Mouse (Mus musculus): ENCODE measurements around the gene Asic2. TPM values are rescaled to one million over a fixed set of nuclear protein-coding genes. Genes with fewer than 3 reads are reported as not detected.

The Asic2 gene
- polyA plus RNA-seq, 1 experiment from 2014 or later = 0.47 TPM

- Histone ChIP-seq H3K4me1 (replicated peaks; ENCODE audit: control insufficient read depth, insufficient read depth) (no peaks in the 10 kb centered on the region), H3K27me3 (ENCODE audit: control insufficient read depth, insufficient read depth, low read length) (no peaks in the 10 kb centered on the region), H3K4me3 (ENCODE audit: low read depth, low read length) (no peak overlapping the region), H3K27ac (replicated peaks) (no peak overlapping the region), H3K4me2 (replicated peaks; ENCODE audit: low read depth) (no peak overlapping the region), H3K9ac (ENCODE audit: low read length) (no peak overlapping the region), H3K9me3 (ENCODE audit: control insufficient read depth, low read length) (no peaks in the 10 kb centered on the region), H3K36me3 (ENCODE audit: control insufficient read depth, insufficient read depth, low read length) (no peaks in the 10 kb centered on the region)
- ATAC-seq (ENCODE audit: low FRiP score, low TSS enrichment) (no peak), DNase-seq (ENCODE audit: low spot score) (no peak)
- WGBS = 0% methylated on average over 1 of the region's 1 CpGs
- TF ChIP-seq CTCF (IDR thresholded peaks at IDR 0.05; ENCODE audit: low read depth) = peak; percentile 65
- no peak for TF ChIP-seq EP300 (optimal IDR thresholded peaks at IDR 0.05)
Measured at GRCm38 (mm10) chr11:81940988-81941387, 27.3 kb downstream of the Asic2 start.

DNA sequence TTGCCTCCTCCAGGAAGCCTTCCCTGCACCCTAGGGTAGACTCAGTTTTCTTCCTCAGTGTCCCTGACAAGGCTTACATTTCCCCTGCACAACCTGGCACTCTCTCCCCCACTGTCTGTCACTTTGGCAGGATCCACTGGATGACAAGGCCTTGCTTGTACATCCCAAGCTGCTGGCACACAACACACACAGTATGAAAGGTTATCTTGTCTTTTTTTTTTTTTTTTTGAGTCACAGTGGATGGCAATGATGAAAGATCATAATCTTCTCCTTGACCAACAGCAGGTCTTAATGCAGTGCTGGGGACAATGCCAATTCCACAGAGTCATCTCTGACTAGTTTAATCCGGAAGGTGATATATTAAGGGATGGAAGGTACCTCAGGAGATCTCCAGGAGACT is 30.7 kb downstream of the Asic2 start:
- no peaks in the 10 kb centered on the region for H3K9me3 ChIP-seq (ENCODE audit: control insufficient read depth, low read length)
- WGBS = 80% methylated on average over 1 of the region's 1 CpGs
- no peaks in the 10 kb centered on the region for H3K36me3 ChIP-seq (ENCODE audit: control insufficient read depth, insufficient read depth, low read length)

GRCm38 (mm10) chr11:81926393-81926792 is 41.9 kb downstream of the Asic2 start:
- ATAC-seq (ENCODE audit: low FRiP score, low TSS enrichment) (no peak), DNase-seq (ENCODE audit: low spot score) (no peak)
- Histone ChIP-seq H3K9me3 (ENCODE audit: control insufficient read depth, low read length) (no peaks in the 10 kb centered on the region), H3K4me2 (replicated peaks; ENCODE audit: low read depth) (no peak overlapping the region), H3K36me3 (ENCODE audit: control insufficient read depth, insufficient read depth, low read length) (no peaks in the 10 kb centered on the region), H3K27ac (replicated peaks) (no peak overlapping the region), H3K27me3 (ENCODE audit: control insufficient read depth, insufficient read depth, low read length) (no peaks in the 10 kb centered on the region), H3K9ac (ENCODE audit: low read length) (no peak overlapping the region), H3K4me3 (ENCODE audit: low read depth, low read length) (no peak overlapping the region), H3K4me1 (replicated peaks; ENCODE audit: control insufficient read depth, insufficient read depth) (no peaks in the 10 kb centered on the region)
- TF ChIP-seq EP300 (optimal IDR thresholded peaks at IDR 0.05) (no peak), CTCF (IDR thresholded peaks at IDR 0.05; ENCODE audit: low read depth) (no peak)

More for the DNA sequence above, 30.7 kb downstream of the Asic2 start:
- TF ChIP-seq CTCF (IDR thresholded peaks at IDR 0.05; ENCODE audit: low read depth) (no peak), EP300 (optimal IDR thresholded peaks at IDR 0.05) (no peak)
- Histone ChIP-seq H3K27ac (replicated peaks) (no peak overlapping the region), H3K27me3 (ENCODE audit: control insufficient read depth, insufficient read depth, low read length) (no peaks in the 10 kb centered on the region), H3K4me2 (replicated peaks; ENCODE audit: low read depth) (no peak overlapping the region), H3K4me1 (replicated peaks; ENCODE audit: control insufficient read depth, insufficient read depth) (no peaks in the 10 kb centered on the region), H3K9ac (ENCODE audit: low read length) (no peak overlapping the region), H3K4me3 (ENCODE audit: low read depth, low read length) (no peak overlapping the region)
- DNase-seq (ENCODE audit: low spot score) (no peak), ATAC-seq (ENCODE audit: low FRiP score, low TSS enrichment) (no peak)

GRCm38 (mm10) chr11:81923626-81924025 is 44.6 kb downstream of the Asic2 start:
- H3K4me3 ChIP-seq (ENCODE audit: low read depth, low read length) = no peak overlapping the region
- no peak for TF ChIP-seq EP300 (optimal IDR thresholded peaks at IDR 0.05)
- TF ChIP-seq CTCF (IDR thresholded peaks at IDR 0.05; ENCODE audit: low read depth) = no peak
- H3K9ac ChIP-seq (ENCODE audit: low read length) = no peak overlapping the region
- DNase-seq (ENCODE audit: low spot score) = no peak
- no peaks in the 10 kb centered on the region for H3K4me1 ChIP-seq (replicated peaks; ENCODE audit: control insufficient read depth, insufficient read depth)
- H3K27me3 ChIP-seq (ENCODE audit: control insufficient read depth, insufficient read depth, low read length) = no peaks in the 10 kb centered on the region
- no peak overlapping the region for H3K4me2 ChIP-seq (replicated peaks; ENCODE audit: low read depth)
- no peaks in the 10 kb centered on the region for H3K9me3 ChIP-seq (ENCODE audit: control insufficient read depth, low read length)
- H3K36me3 ChIP-seq (ENCODE audit: control insufficient read depth, insufficient read depth, low read length) = no peaks in the 10 kb centered on the region
- H3K27ac ChIP-seq (replicated peaks) = no peak overlapping the region
- 87% methylated on average over 4 of the region's 4 CpGs for WGBS
- no peak for ATAC-seq (ENCODE audit: low FRiP score, low TSS enrichment)

DNA sequence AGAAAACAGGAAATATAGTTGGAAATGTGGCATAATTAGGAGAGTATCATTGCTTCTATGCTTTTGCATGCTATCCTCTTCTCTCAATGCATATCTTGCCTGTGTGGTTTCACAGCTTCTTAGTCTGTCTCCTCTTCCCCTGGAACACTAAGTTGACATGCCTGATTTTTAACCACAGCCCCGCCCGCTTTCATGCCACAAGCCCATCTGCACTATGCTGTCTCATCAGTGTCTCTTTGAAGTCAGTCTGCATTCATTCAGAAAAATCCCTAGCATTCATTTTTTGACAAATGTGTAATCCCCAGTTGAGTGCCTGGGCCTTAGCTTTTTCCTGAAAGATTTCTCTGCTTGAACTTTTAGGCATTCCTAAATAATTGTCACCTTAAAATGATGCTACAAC is 45.2 kb downstream of the Asic2 start:
- ATAC-seq (ENCODE audit: low FRiP score, low TSS enrichment) (no peak), DNase-seq (ENCODE audit: low spot score) (no peak)
- TF ChIP-seq CTCF (IDR thresholded peaks at IDR 0.05; ENCODE audit: low read depth) (no peak), EP300 (optimal IDR thresholded peaks at IDR 0.05) (no peak)
- no peak overlapping the region for H3K27ac ChIP-seq (replicated peaks)
- no peak overlapping the region for H3K4me2 ChIP-seq (replicated peaks; ENCODE audit: low read depth)
- H3K4me1 ChIP-seq (replicated peaks; ENCODE audit: control insufficient read depth, insufficient read depth) = no peaks in the 10 kb centered on the region
- no peaks in the 10 kb centered on the region for H3K9me3 ChIP-seq (ENCODE audit: control insufficient read depth, low read length)
- no peak overlapping the region for H3K9ac ChIP-seq (ENCODE audit: low read length)
- H3K27me3 ChIP-seq (ENCODE audit: control insufficient read depth, insufficient read depth, low read length) = no peaks in the 10 kb centered on the region
- 76% methylated on average over 2 of the region's 2 CpGs for WGBS
- no peaks in the 10 kb centered on the region for H3K36me3 ChIP-seq (ENCODE audit: control insufficient read depth, insufficient read depth, low read length)
- H3K4me3 ChIP-seq (ENCODE audit: low read depth, low read length) = no peak overlapping the region

DNA sequence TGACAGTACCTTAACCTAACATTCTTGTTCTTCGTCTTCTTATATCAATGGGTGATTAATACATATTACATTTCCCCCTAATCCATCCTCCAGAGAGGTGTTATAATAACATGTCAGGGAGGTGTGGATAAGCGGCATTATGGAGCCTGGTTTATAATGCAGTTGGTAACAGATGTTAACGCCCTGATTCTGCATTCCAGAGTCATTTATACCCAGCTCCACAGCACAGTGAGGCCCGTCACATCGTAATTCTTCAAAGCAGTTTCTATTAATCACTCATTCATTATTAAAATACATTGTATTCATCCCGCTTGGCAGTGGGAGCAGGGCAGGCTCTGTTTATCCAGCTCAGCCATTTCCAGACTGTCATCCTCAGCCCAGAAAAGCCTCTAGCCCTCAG is 52.8 kb downstream of the Asic2 start:
- DNase-seq (ENCODE audit: low spot score) (no peak), ATAC-seq (ENCODE audit: low FRiP score, low TSS enrichment) (no peak)
- Histone ChIP-seq H3K9me3 (ENCODE audit: control insufficient read depth, low read length) (no peaks in the 10 kb centered on the region), H3K4me3 (ENCODE audit: low read depth, low read length) (no peak overlapping the region), H3K27me3 (ENCODE audit: control insufficient read depth, insufficient read depth, low read length) (no peaks in the 10 kb centered on the region), H3K4me1 (replicated peaks; ENCODE audit: control insufficient read depth, insufficient read depth) (no peaks in the 10 kb centered on the region), H3K9ac (ENCODE audit: low read length) (no peak overlapping the region), H3K27ac (replicated peaks) (no peak overlapping the region), H3K4me2 (replicated peaks; ENCODE audit: low read depth) (no peak overlapping the region), H3K36me3 (ENCODE audit: control insufficient read depth, insufficient read depth, low read length) (no peaks in the 10 kb centered on the region)
- no peak for TF ChIP-seq CTCF (IDR thresholded peaks at IDR 0.05; ENCODE audit: low read depth)
- TF ChIP-seq EP300 (optimal IDR thresholded peaks at IDR 0.05) = no peak
- WGBS = 28% methylated on average over 6 of the region's 6 CpGs

Measured in stomach, postnatal 0 days (tissue).